Mouse (Mus musculus): ENCODE measurements around the gene Vps37d. TPM values are rescaled to one million over a fixed set of nuclear protein-coding genes. Genes with fewer than 3 reads are reported as not detected.

Gene Vps37d
- polyA plus RNA-seq (2015; fragmentation: Nextera tagmentation; extraction: Ambion mirVana): 3.0 and 3.3 TPM in 2 replicates

- Histone ChIP-seq H3K9me3 (no peaks in the 10 kb centered on the region), H3K27ac (replicated peaks) (peak within 1 kb of the TSS; percentile 43), H3K9ac (peak within 1 kb of the TSS; percentile 90), H3K4me2 (peak within 1 kb of the TSS; percentile 86), H3K4me3 (peak within 1 kb of the TSS; percentile 83), H3K27me3 (replicated peaks) (peaks cover 29% of the 10 kb centered on the region), H3K36me3 (peaks cover 7% of the 10 kb centered on the region; the same call in 1 of the 2 replicates), H3K4me1 (peaks cover 20% of the 10 kb centered on the region)
- ATAC-seq (ENCODE audit: extremely low read depth, insufficient number of reproducible peaks, low FRiP score, low TSS enrichment): peak; percentile 83
- under 1% methylated on average over 69 of the region's 83 CpGs for WGBS
Observed at GRCm38 (mm10) chr5:135077564-135078481, at the start of gene Vps37d. Gene Vps37d (minus strand): TSS chr5:135078266.

GRCm38 (mm10) chr5:135127669-135128068 lies 49.6 kb upstream of the Vps37d start:
- Histone ChIP-seq H3K4me1 (no peaks in the 10 kb centered on the region), H3K4me3 (no peak overlapping the region), H3K36me3 (no peaks in the 10 kb centered on the region), H3K4me2 (no peak overlapping the region), H3K9me3 (no peaks in the 10 kb centered on the region), H3K9ac (no peak overlapping the region), H3K27ac (replicated peaks) (no peak overlapping the region), H3K27me3 (replicated peaks) (peaks cover 63% of the 10 kb centered on the region)
- ATAC-seq (ENCODE audit: extremely low read depth, insufficient number of reproducible peaks, low FRiP score, low TSS enrichment): no peak
- WGBS: 74% methylated on average over 6 of the region's 6 CpGs

- H3K27me3 ChIP-seq (replicated peaks): peaks cover 63% of the 10 kb centered on the region
- no peaks in the 10 kb centered on the region for H3K4me1 ChIP-seq
- no peaks in the 10 kb centered on the region for H3K36me3 ChIP-seq
- no peak overlapping the region for H3K9ac ChIP-seq
- no peak overlapping the region for H3K4me3 ChIP-seq
- no peak overlapping the region for H3K4me2 ChIP-seq
- H3K27ac ChIP-seq (replicated peaks): no peak overlapping the region
- 55% methylated on average over 6 of the region's 6 CpGs for WGBS
- no peaks in the 10 kb centered on the region for H3K9me3 ChIP-seq
- no peak for ATAC-seq (ENCODE audit: extremely low read depth, insufficient number of reproducible peaks, low FRiP score, low TSS enrichment)
Observed at GRCm38 (mm10) chr5:135126121-135126520, 48.1 kb upstream of the Vps37d start.

- Histone ChIP-seq H3K4me2 (no peak overlapping the region), H3K36me3 (no peaks in the 10 kb centered on the region), H3K27ac (replicated peaks) (no peak overlapping the region), H3K4me3 (no peak overlapping the region), H3K9ac (no peak overlapping the region), H3K9me3 (no peaks in the 10 kb centered on the region), H3K4me1 (peaks cover 10% of the 10 kb centered on the region), H3K27me3 (replicated peaks) (peaks cover 39% of the 10 kb centered on the region)
- WGBS: 54% methylated on average over 4 of the region's 4 CpGs
- no peak for ATAC-seq (ENCODE audit: extremely low read depth, insufficient number of reproducible peaks, low FRiP score, low TSS enrichment)
Observed at GRCm38 (mm10) chr5:135120753-135121152, 42.7 kb upstream of the Vps37d start.

- no peak overlapping the region for H3K27ac ChIP-seq (replicated peaks)
- H3K27me3 ChIP-seq (replicated peaks): peaks cover 40% of the 10 kb centered on the region
- 7% methylated on average over 6 of the region's 6 CpGs for WGBS
- H3K36me3 ChIP-seq: no peaks in the 10 kb centered on the region
- no peak overlapping the region for H3K9ac ChIP-seq
- H3K9me3 ChIP-seq: no peaks in the 10 kb centered on the region
- H3K4me3 ChIP-seq: no peak overlapping the region
- peak; percentile 44; the same call in 1 of the 2 replicates for ATAC-seq (ENCODE audit: extremely low read depth, insufficient number of reproducible peaks, low FRiP score, low TSS enrichment)
- peak overlapping the region; percentile 6 for H3K4me2 ChIP-seq
- H3K4me1 ChIP-seq: peaks cover 10% of the 10 kb centered on the region
Observed at GRCm38 (mm10) chr5:135118589-135119081, 40.6 kb upstream of the Vps37d start.

GRCm38 (mm10) chr5:135115241-135115640 lies 37.2 kb upstream of the Vps37d start:
- 79% methylated on average over 8 of the region's 8 CpGs for WGBS

GRCm38 (mm10) chr5:135113782-135114181 lies 35.7 kb upstream of the Vps37d start:
- Histone ChIP-seq H3K4me3 (no peak overlapping the region), H3K4me1 (peaks cover 8% of the 10 kb centered on the region), H3K36me3 (no peaks in the 10 kb centered on the region), H3K9ac (no peak overlapping the region), H3K4me2 (no peak overlapping the region), H3K27me3 (replicated peaks) (peaks cover 46% of the 10 kb centered on the region), H3K9me3 (no peaks in the 10 kb centered on the region; the same call in 1 of the 2 replicates), H3K27ac (replicated peaks) (no peak overlapping the region)
- WGBS: 77% methylated on average over 12 of the region's 12 CpGs
- no peak for ATAC-seq (ENCODE audit: extremely low read depth, insufficient number of reproducible peaks, low FRiP score, low TSS enrichment)

More at GRCm38 (mm10) chr5:135115241-135115640, 37.2 kb upstream of the Vps37d start:
- H3K36me3 ChIP-seq: no peaks in the 10 kb centered on the region
- peaks cover 10% of the 10 kb centered on the region for H3K4me1 ChIP-seq
- H3K27me3 ChIP-seq (replicated peaks): peaks cover 36% of the 10 kb centered on the region
- H3K27ac ChIP-seq (replicated peaks): no peak overlapping the region
- H3K9me3 ChIP-seq: no peaks in the 10 kb centered on the region; the same call in 1 of the 2 replicates
- no peak overlapping the region for H3K4me2 ChIP-seq
- H3K4me3 ChIP-seq: no peak overlapping the region
- no peak for ATAC-seq (ENCODE audit: extremely low read depth, insufficient number of reproducible peaks, low FRiP score, low TSS enrichment)
- no peak overlapping the region for H3K9ac ChIP-seq

GRCm38 (mm10) chr5:135109976-135110375 lies 31.9 kb upstream of the Vps37d start:
- Histone ChIP-seq H3K4me2 (no peak overlapping the region), H3K9ac (no peak overlapping the region), H3K27me3 (replicated peaks) (peaks cover 84% of the 10 kb centered on the region), H3K4me3 (no peak overlapping the region), H3K27ac (replicated peaks) (no peak overlapping the region), H3K9me3 (no peaks in the 10 kb centered on the region; the same call in 1 of the 2 replicates), H3K36me3 (no peaks in the 10 kb centered on the region), H3K4me1 (peaks cover 21% of the 10 kb centered on the region)
- 65% methylated on average over 6 of the region's 6 CpGs for WGBS
- ATAC-seq (ENCODE audit: extremely low read depth, insufficient number of reproducible peaks, low FRiP score, low TSS enrichment): no peak

GRCm38 (mm10) chr5:135109426-135109825 lies 31.4 kb upstream of the Vps37d start:
- WGBS: 86% methylated on average over 3 of the region's 3 CpGs
- H3K4me3 ChIP-seq: no peak overlapping the region
- no peak overlapping the region for H3K27ac ChIP-seq (replicated peaks)
- no peak for ATAC-seq (ENCODE audit: extremely low read depth, insufficient number of reproducible peaks, low FRiP score, low TSS enrichment)
- peaks cover 21% of the 10 kb centered on the region for H3K4me1 ChIP-seq
- H3K4me2 ChIP-seq: no peak overlapping the region
- peaks cover 89% of the 10 kb centered on the region for H3K27me3 ChIP-seq (replicated peaks)
- H3K36me3 ChIP-seq: no peaks in the 10 kb centered on the region
- H3K9me3 ChIP-seq: no peaks in the 10 kb centered on the region; the same call in 1 of the 2 replicates
- no peak overlapping the region for H3K9ac ChIP-seq

- Histone ChIP-seq H3K27ac (replicated peaks) (no peak overlapping the region), H3K9ac (no peak overlapping the region), H3K36me3 (no peaks in the 10 kb centered on the region), H3K4me2 (no peak overlapping the region), H3K4me3 (no peak overlapping the region), H3K27me3 (replicated peaks) (peaks cover 91% of the 10 kb centered on the region), H3K9me3 (no peaks in the 10 kb centered on the region; the same call in 1 of the 2 replicates), H3K4me1 (peaks cover 21% of the 10 kb centered on the region)
- ATAC-seq (ENCODE audit: extremely low read depth, insufficient number of reproducible peaks, low FRiP score, low TSS enrichment): no peak
- WGBS: 63% methylated on average over 6 of the region's 6 CpGs
Observed at GRCm38 (mm10) chr5:135109017-135109416, 31.0 kb upstream of the Vps37d start.
